Mouse (Mus musculus) brain, embryonic 14.5 days (tissue): Measurements from ENCODE around the gene Tbc1d15.

Experiments
- CTCF ChIP-seq: fragments of 200-500 bp; IDR thresholded peaks from 2 replicates; pipeline ENCODE4 v1.5.1; 2012; ENCODE audit warnings: inconsistent platforms, mild to moderate bottlenecking, moderate library complexity, borderline replicate concordance; ENCODE audit not compliant: insufficient read depth, insufficient read length; ENCODE audit errors: extremely low read depth
- POLR2A ChIP-seq: fragments of 200-500 bp; IDR thresholded peaks from 2 replicates; pipeline ENCODE4 v1.6.1; 2012; ENCODE audit warnings: mild to moderate bottlenecking, inconsistent platforms, borderline replicate concordance; ENCODE audit not compliant: poor library complexity, insufficient read depth, insufficient read length, severe bottlenecking; ENCODE audit errors: extremely low read depth

DNA sequence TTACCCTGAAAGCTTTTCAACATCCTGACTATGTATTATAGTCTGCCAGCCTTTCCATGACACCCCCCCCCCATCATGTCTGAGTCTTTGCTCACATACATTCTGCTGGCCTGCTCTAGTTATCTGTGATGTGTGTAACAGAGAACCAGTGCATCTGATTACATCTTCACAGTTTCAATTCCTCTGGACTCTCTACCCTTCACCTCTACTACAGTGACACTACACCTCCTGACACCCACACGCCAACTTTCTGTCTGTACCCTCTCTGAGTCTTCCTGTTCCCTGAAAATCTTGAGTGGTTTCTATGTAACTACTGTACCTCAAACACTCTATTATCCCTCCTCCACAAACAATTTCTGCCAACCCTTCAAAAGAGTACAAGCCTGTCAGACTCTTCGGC, 5.8 kb downstream of the Tbc1d15 start:
- TF ChIP-seq CTCF (no peak), POLR2A (no peak)
